Mouse (Mus musculus): Measurements from ENCODE around the gene Srrt. TPM values are rescaled to one million over a fixed set of nuclear protein-coding genes. Genes with fewer than 3 reads are reported as not detected.
A peak's percentile ranks its signal among the peaks of the same experiment; 100 is the strongest.

Srrt gene
- polyA plus RNA-seq, 1 experiment from 2014 or later: 68.0 TPM

GRCm38 (mm10) chr5:137335066-137335465, 27.6 kb upstream of the Srrt start:
- no peak for ATAC-seq (ENCODE audit: insufficient read depth)
- no peak overlapping the region for H3K4me3 ChIP-seq (replicated peaks)
- no peaks in the 10 kb centered on the region for H3K36me3 ChIP-seq (replicated peaks)
- no peak overlapping the region for H3K27ac ChIP-seq (replicated peaks)
- no peaks in the 10 kb centered on the region for H3K9me3 ChIP-seq (replicated peaks)
- no peak overlapping the region for H3K9ac ChIP-seq
- peaks cover 52% of the 10 kb centered on the region for H3K4me1 ChIP-seq (replicated peaks)
- 73% methylated on average over 6 of the region's 6 CpGs for WGBS (ENCODE audit: insufficient replicate concordance)
- H3K27me3 ChIP-seq: peaks cover 4% of the 10 kb centered on the region
- H3K4me2 ChIP-seq: no peak overlapping the region

- Histone ChIP-seq H3K9me3 (replicated peaks) (no peaks in the 10 kb centered on the region), H3K4me1 (replicated peaks) (peaks cover 46% of the 10 kb centered on the region), H3K27me3 (peaks cover 4% of the 10 kb centered on the region; the same call in 1 of the 2 replicates), H3K27ac (replicated peaks) (no peak overlapping the region), H3K4me2 (peak overlapping the region; percentile 79), H3K36me3 (replicated peaks) (no peaks in the 10 kb centered on the region), H3K4me3 (replicated peaks) (peak overlapping the region; percentile 59; the same call in 1 of the 2 replicates), H3K9ac (no peak overlapping the region)
- no peak for ATAC-seq (ENCODE audit: insufficient read depth)
- 34% methylated on average over 10 of the region's 10 CpGs for WGBS (ENCODE audit: insufficient replicate concordance)
Observed at GRCm38 (mm10) chr5:137334317-137334716, 26.8 kb upstream of the Srrt start.

GRCm38 (mm10) chr5:137333512-137334174, 26.2 kb upstream of the Srrt start, which contains the start of gene Slc12a9:
Gene Slc12a9, minus strand, starts transcription at chr5:137333597.
- no peaks in the 10 kb centered on the region for H3K9me3 ChIP-seq (replicated peaks)
- H3K27me3 ChIP-seq: no peaks in the 10 kb centered on the region
- no peaks in the 10 kb centered on the region for H3K36me3 ChIP-seq (replicated peaks)
- whole genome bisulfite sequencing (ENCODE audit: insufficient replicate concordance): under 1% methylated on average over 44 of the region's 44 CpGs
- peak within 1 kb of the TSS; percentile 42 for H3K27ac ChIP-seq (replicated peaks)
- H3K4me2 ChIP-seq: peak within 1 kb of the TSS; percentile 79
- peak within 1 kb of the TSS; percentile 50 for H3K9ac ChIP-seq
- peak within 1 kb of the TSS; percentile 59 for H3K4me3 ChIP-seq (replicated peaks)
- peak; percentile 76 for ATAC-seq (ENCODE audit: insufficient read depth)
- H3K4me1 ChIP-seq (replicated peaks): peaks cover 39% of the 10 kb centered on the region

GRCm38 (mm10) chr5:137332857-137333511, 25.5 kb upstream of the Srrt start:
- Histone ChIP-seq H3K27me3 (no peaks in the 10 kb centered on the region), H3K4me2 (peak overlapping the region; percentile 79), H3K36me3 (replicated peaks) (no peaks in the 10 kb centered on the region), H3K4me3 (replicated peaks) (peak overlapping the region; percentile 59), H3K27ac (replicated peaks) (peak overlapping the region; percentile 42), H3K9me3 (replicated peaks) (no peaks in the 10 kb centered on the region), H3K4me1 (replicated peaks) (peaks cover 34% of the 10 kb centered on the region), H3K9ac (peak overlapping the region; percentile 50)
- no peak for ATAC-seq (ENCODE audit: insufficient read depth)
- WGBS (ENCODE audit: insufficient replicate concordance): 13% methylated on average over 15 of the region's 15 CpGs

- no peak overlapping the region for H3K27ac ChIP-seq (replicated peaks)
- H3K36me3 ChIP-seq (replicated peaks): no peaks in the 10 kb centered on the region
- no peak overlapping the region for H3K4me2 ChIP-seq
- 58% methylated on average over 7 of the region's 7 CpGs for WGBS (ENCODE audit: insufficient replicate concordance)
- H3K4me1 ChIP-seq (replicated peaks): peaks cover 22% of the 10 kb centered on the region
- ATAC-seq (ENCODE audit: insufficient read depth): no peak
- no peak overlapping the region for H3K9ac ChIP-seq
- H3K9me3 ChIP-seq (replicated peaks): no peaks in the 10 kb centered on the region
- H3K27me3 ChIP-seq: no peaks in the 10 kb centered on the region
- no peak overlapping the region for H3K4me3 ChIP-seq (replicated peaks)
Observed at GRCm38 (mm10) chr5:137330910-137331309, 23.4 kb upstream of the Srrt start.

- Histone ChIP-seq H3K27me3 (0 out of 2 replicates have a peak, but pooled peaks cover 4% of the 10 kb centered on the region), H3K4me2 (no peak overlapping the region), H3K9me3 (replicated peaks) (no peaks in the 10 kb centered on the region), H3K36me3 (replicated peaks) (peaks cover 9% of the 10 kb centered on the region; the same call in 1 of the 2 replicates), H3K4me1 (replicated peaks) (peaks cover 13% of the 10 kb centered on the region), H3K27ac (replicated peaks) (no peak overlapping the region), H3K9ac (no peak overlapping the region), H3K4me3 (replicated peaks) (no peak overlapping the region)
- no peak for ATAC-seq (ENCODE audit: insufficient read depth)
- 55% methylated on average over 3 of the region's 3 CpGs for WGBS (ENCODE audit: insufficient replicate concordance)
Observed at GRCm38 (mm10) chr5:137320996-137321395, 13.5 kb upstream of the Srrt start.

- 0 out of 2 replicates have a peak, but pooled peaks cover 4% of the 10 kb centered on the region for H3K27me3 ChIP-seq
- no peak overlapping the region for H3K27ac ChIP-seq (replicated peaks)
- peaks cover 36% of the 10 kb centered on the region for H3K4me1 ChIP-seq (replicated peaks)
- no peak for ATAC-seq (ENCODE audit: insufficient read depth)
- no peak overlapping the region for H3K4me3 ChIP-seq (replicated peaks)
- WGBS (ENCODE audit: insufficient replicate concordance): 75% methylated on average over 1 of the region's 1 CpGs
- H3K9ac ChIP-seq: no peak overlapping the region
- H3K4me2 ChIP-seq: no peak overlapping the region
- H3K9me3 ChIP-seq (replicated peaks): no peaks in the 10 kb centered on the region
- peaks cover 5% of the 10 kb centered on the region; the same call in 1 of the 2 replicates for H3K36me3 ChIP-seq (replicated peaks)
Observed at GRCm38 (mm10) chr5:137318570-137318969, 11.1 kb upstream of the Srrt start.

- H3K36me3 ChIP-seq (replicated peaks): peaks cover 5% of the 10 kb centered on the region; the same call in 1 of the 2 replicates
- no peak overlapping the region for H3K27ac ChIP-seq (replicated peaks)
- WGBS (ENCODE audit: insufficient replicate concordance): 32% methylated on average over 8 of the region's 8 CpGs
- H3K27me3 ChIP-seq: 0 out of 2 replicates have a peak, but pooled peaks cover 4% of the 10 kb centered on the region
- H3K4me3 ChIP-seq (replicated peaks): no peak overlapping the region
- ATAC-seq (ENCODE audit: insufficient read depth): no peak
- no peak overlapping the region for H3K9ac ChIP-seq
- H3K4me1 ChIP-seq (replicated peaks): peaks cover 48% of the 10 kb centered on the region
- no peak overlapping the region for H3K4me2 ChIP-seq
- no peaks in the 10 kb centered on the region for H3K9me3 ChIP-seq (replicated peaks)
Observed at GRCm38 (mm10) chr5:137317361-137317760, 9.9 kb upstream of the Srrt start.

- ATAC-seq (ENCODE audit: insufficient read depth): 0 out of 2 replicates have a peak, but pooled peaks have one; percentile 7
- H3K9me3 ChIP-seq (replicated peaks): no peaks in the 10 kb centered on the region
- no peak overlapping the region for H3K27ac ChIP-seq (replicated peaks)
- H3K4me2 ChIP-seq: no peak overlapping the region
- H3K27me3 ChIP-seq: 0 out of 2 replicates have a peak, but pooled peaks cover 4% of the 10 kb centered on the region
- H3K4me1 ChIP-seq (replicated peaks): peaks cover 54% of the 10 kb centered on the region
- WGBS (ENCODE audit: insufficient replicate concordance): 52% methylated on average over 28 of the region's 30 CpGs
- no peak overlapping the region for H3K4me3 ChIP-seq (replicated peaks)
- peaks cover 1% of the 10 kb centered on the region; the same call in 1 of the 2 replicates for H3K36me3 ChIP-seq (replicated peaks)
- no peak overlapping the region for H3K9ac ChIP-seq
Observed at GRCm38 (mm10) chr5:137315084-137315903, 7.8 kb upstream of the Srrt start.

- Histone ChIP-seq H3K9me3 (replicated peaks) (no peaks in the 10 kb centered on the region), H3K4me1 (replicated peaks) (peaks cover 54% of the 10 kb centered on the region), H3K4me3 (replicated peaks) (peak within 1 kb of the TSS; percentile 56), H3K27me3 (0 out of 2 replicates have a peak, but pooled peaks cover 4% of the 10 kb centered on the region), H3K27ac (replicated peaks) (peak within 1 kb of the TSS; percentile 54; the same call in 1 of the 2 replicates), H3K36me3 (replicated peaks) (peaks cover 10% of the 10 kb centered on the region), H3K4me2 (peak within 1 kb of the TSS; percentile 76), H3K9ac (peak within 1 kb of the TSS; percentile 60)
- ATAC-seq (ENCODE audit: insufficient read depth): peak; percentile 34
- 33% methylated on average over 30 of the region's 30 CpGs for WGBS (ENCODE audit: insufficient replicate concordance)
Observed at GRCm38 (mm10) chr5:137314193-137315083, 7.0 kb upstream of the Srrt start, which contains the start of gene Trip6. Gene Trip6, minus strand, starts transcription at chr5:137314404.
